ENCODE assay signal across 29 mouse cellular contexts in genomic region chr2:93581271-93581670, GRCm38 (mm10). TPM values are rescaled to one million over a fixed set of nuclear protein-coding genes. Genes with fewer than 3 reads are reported as not detected.
"Had no signal": no experiment of that assay in that cellular context is flagged by ENCODE, and none has a peak within 500 bp of the region (broad histone marks: within the 10 kb centered on the region; RNA-seq: fewer than 3 reads in every experiment).

No protein-coding gene starts in this region.

- H3K4me1 ChIP-seq: liver, embryonic 12.5 days; midbrain, embryonic 12.5 days; neural tube, embryonic 13.5 days; neural tube, embryonic 15.5 days had no signal

- H3K27ac ChIP-seq: liver, embryonic 12.5 days; liver, embryonic 14.5 days; midbrain, embryonic 10.5 days; midbrain, embryonic 12.5 days; neural tube, embryonic 13.5 days; neural tube, embryonic 15.5 days had no signal

- ATAC-seq: liver, embryonic 12.5 days had no signal

- H3K36me3 ChIP-seq: liver, embryonic 12.5 days; midbrain, embryonic 10.5 days; midbrain, embryonic 12.5 days; neural tube, embryonic 13.5 days; neural tube, embryonic 15.5 days had no signal

- DNase-seq: lung, adult 18-20 months; lung, embryonic 14.5 days; lung, postnatal 10 days; lung, postnatal 4 days; midbrain, embryonic 14.5 days; right cerebral cortex, adult 18-20 months; right cerebral cortex, postnatal 25 days; right cerebral cortex, postnatal 4 days; spleen, adult 18-20 months; thymus, adult 18-20 months; thymus, postnatal 14 days; thymus, postnatal 36 days had no signal

- H3K27me3 ChIP-seq: neural tube, embryonic 13.5 days; neural tube, embryonic 15.5 days had no signal

- H3K4me3 ChIP-seq: liver, embryonic 12.5 days; midbrain, embryonic 10.5 days; midbrain, embryonic 12.5 days; myocyte; neural tube, embryonic 13.5 days; neural tube, embryonic 15.5 days had no signal

RNA-seq across cellular contexts. Expression of gene Gm10803, which starts 20.9 kb away (rescaled TPM):
- total RNA-seq: megakaryocyte, adult 5-6 weeks; megakaryocyte-erythroid progenitor cell, adult 5-6 weeks; midbrain, postnatal 0 days had no signal
- polyA plus RNA-seq: liver, embryonic 12.5 days; liver, embryonic 14.5 days; liver, embryonic 16.5 days; lung, embryonic 14.5 days; lung, embryonic 16.5 days; midbrain, embryonic 10.5 days; midbrain, embryonic 12.5 days; midbrain, embryonic 14.5 days; midbrain, postnatal 0 days; myocyte; neural tube, embryonic 11.5 days; neural tube, embryonic 13.5 days; neural tube, embryonic 15.5 days; small intestine, adult 2 months; stomach, embryonic 14.5 days; stomach, embryonic 16.5 days; thymus, postnatal 0 days had no signal
